Mouse (Mus musculus) megakaryocyte progenitor cell, adult 5-6 weeks (primary cell): ENCODE data around the gene Akap13. TPM values are rescaled to one million over a fixed set of nuclear protein-coding genes. Genes with fewer than 3 reads are reported as not detected.

ENCODE experiments used
- total RNA-seq, 2 experiments: library from RNA; stranded (forward) in 1 of 2; stranded (reverse) in 1 of 2; fragments of 157-497, 149-512 nt in 1 of 2; fragments of 200-1000 nt in 1 of 2; gene quantifications; 2 replicates each; pipeline versions ENCODE4 v1.2.3 to v1.2.4; 2015 to 2017

Akap13 gene
- total RNA-seq, 2 experiments from 2014 or later: 93.1 to 165 TPM

Other genes with a start within 250 kb of the Akap13 start
- not detected in 2 replicates for gene Sv2b, start 146.3 kb upstream of the Akap13 start, total RNA-seq (2015)
- not detected in 2 replicates for gene Sv2b, start 146.3 kb upstream of the Akap13 start, total RNA-seq (2017)